Mouse (Mus musculus) lung, postnatal 0 days (tissue): Measurements from ENCODE around the gene Cand1. TPM values are rescaled to one million over a fixed set of nuclear protein-coding genes. Genes with fewer than 3 reads are reported as not detected.

Experiments
- ATAC-seq: fragments of 200-750 bp; cut with Nextera tagmentation; 2 replicates; pipeline ENCODE4 v1.8.0; 2017; ENCODE audit warnings: moderate library complexity
- DNase-seq: peaks from one replicate; pipeline ENCODE4 v3.0.0-alpha.2; 2016; ENCODE audit warnings: low spot score
- H3K27ac ChIP-seq: fragments of 300-500 bp; sonication (generic); 2 replicates; pipeline ENCODE4 v1.5.1; 2014; ENCODE audit warnings: antibody characterized with exemption, mild to moderate bottlenecking, low read length, mixed read lengths
- H3K27me3 ChIP-seq: fragments of 300-500 bp; sonication (generic); replicated peaks from 2 replicates; pipeline ENCODE4 v1.6.1; 2014; ENCODE audit warnings: low read length, mixed read lengths; ENCODE audit not compliant: insufficient read depth
- H3K36me3 ChIP-seq: fragments of 300-500 bp; sonication (generic); 2 replicates; pipeline ENCODE4 v1.6.1; 2014; ENCODE audit warnings: low read length, mixed read lengths; ENCODE audit not compliant: insufficient read depth
- H3K4me1 ChIP-seq: fragments of 300-500 bp; sonication (generic); 2 replicates; pipeline ENCODE4 v1.6.1; 2014; ENCODE audit warnings: antibody characterized with exemption, low read depth, low read length, mixed read lengths; ENCODE audit not compliant: insufficient read depth
- H3K4me2 ChIP-seq: fragments of 300-500 bp; sonication (generic); replicated peaks from 2 replicates; pipeline ENCODE4 v1.6.1; 2014; ENCODE audit warnings: low read depth, mild to moderate bottlenecking, low read length, moderate library complexity, mixed read lengths
- H3K4me3 ChIP-seq: fragments of 300-500 bp; sonication (generic); 2 replicates; pipeline ENCODE4 v1.5.1; 2014; ENCODE audit warnings: low read depth, low read length
- H3K9ac ChIP-seq: fragments of 300-500 bp; sonication (generic); replicated peaks from 2 replicates; pipeline ENCODE4 v1.6.1; 2014; ENCODE audit warnings: low read depth, mild to moderate bottlenecking
- H3K9me3 ChIP-seq: fragments of 300-500 bp; sonication (generic); 2 replicates; pipeline ENCODE4 v1.6.1; 2016; ENCODE audit warnings: low read length, mixed read lengths
- CTCF ChIP-seq: IDR thresholded peaks from 2 replicates; pipeline ENCODE4 v1.5.1; 2016; ENCODE audit warnings: antibody characterized with exemption, mild to moderate bottlenecking
- EP300 ChIP-seq: IDR thresholded peaks from 2 replicates; pipeline ENCODE4 v1.6.1; 2016; ENCODE audit warnings: antibody characterized with exemption, mild to moderate bottlenecking, control low read depth
- WGBS: fragments of 180-500 bp; shearing (Covaris S2); extraction: QIAGEN DNeasy Blood & Tissue Kit; methylation state at CpG from one replicate; pipeline ENCODE4 v1.1.7; 2014; 5-methylcytosine and 5-hydroxymethylcytosine counted together
- polyA plus RNA-seq: library from polyadenylated mRNA; unstranded; fragments of >200 nt; fragmentation: Nextera tagmentation; extraction: Ambion mirVana; gene quantifications from 2 replicates; pipeline ENCODE4 v1.2.1, GENCODE M21; 2015

Cand1 gene
- polyA plus RNA-seq, 1 experiment from 2014 or later: 21.5 TPM

GRCm38 (mm10) chr10:119238985-119239631, 747 bp downstream of the Cand1 start:
- Histone ChIP-seq H3K9me3 (no peaks in the 10 kb centered on the region), H3K4me3 (peak overlapping the region; percentile 95), H3K9ac (peak overlapping the region; percentile 98), H3K4me1 (peaks cover 12% of the 10 kb centered on the region; the same call in 1 of the 2 replicates), H3K27me3 (no peaks in the 10 kb centered on the region), H3K4me2 (peak overlapping the region; percentile 78), H3K27ac (peak overlapping the region; percentile 99), H3K36me3 (no peaks in the 10 kb centered on the region)
- ATAC-seq (peak; percentile 9), DNase-seq (peak; percentile 55)
- no peak for TF ChIP-seq EP300
- TF ChIP-seq CTCF: peak; percentile 10; the same call in 1 of the 2 replicates
- 2% methylated on average over 31 of the region's 54 CpGs for WGBS

DNA sequence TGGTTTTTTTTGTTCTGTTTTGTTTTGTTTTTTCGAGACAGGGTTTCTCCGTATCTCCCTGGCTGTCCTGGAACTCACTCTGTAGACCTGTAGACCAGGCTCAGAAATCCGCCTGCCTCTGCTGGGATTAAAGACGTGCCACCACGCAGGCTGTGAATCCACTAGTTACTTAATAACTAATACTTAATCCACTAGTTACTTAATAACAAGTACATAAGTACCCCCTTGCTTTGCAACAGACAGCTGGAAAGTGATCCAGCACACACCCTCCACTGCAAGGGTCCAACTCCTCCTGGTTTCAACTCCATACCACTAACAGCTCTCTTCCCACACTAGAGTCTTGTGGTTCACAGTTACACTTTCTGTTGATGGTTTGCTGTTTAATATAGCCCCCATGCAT, 8.3 kb downstream of the Cand1 start:
- H3K27me3 ChIP-seq: no peaks in the 10 kb centered on the region
- no peak overlapping the region for H3K4me2 ChIP-seq
- no peak overlapping the region for H3K27ac ChIP-seq
- H3K9ac ChIP-seq: no peak overlapping the region
- ATAC-seq (no peak), DNase-seq (no peak)
- TF ChIP-seq EP300: no peak
- TF ChIP-seq CTCF: no peak
- no peaks in the 10 kb centered on the region for H3K36me3 ChIP-seq
- H3K4me1 ChIP-seq: peaks cover 16% of the 10 kb centered on the region; the same call in 1 of the 2 replicates
- H3K4me3 ChIP-seq: no peak overlapping the region
- WGBS: 84% methylated on average over 5 of the region's 5 CpGs
- no peaks in the 10 kb centered on the region for H3K9me3 ChIP-seq

DNA sequence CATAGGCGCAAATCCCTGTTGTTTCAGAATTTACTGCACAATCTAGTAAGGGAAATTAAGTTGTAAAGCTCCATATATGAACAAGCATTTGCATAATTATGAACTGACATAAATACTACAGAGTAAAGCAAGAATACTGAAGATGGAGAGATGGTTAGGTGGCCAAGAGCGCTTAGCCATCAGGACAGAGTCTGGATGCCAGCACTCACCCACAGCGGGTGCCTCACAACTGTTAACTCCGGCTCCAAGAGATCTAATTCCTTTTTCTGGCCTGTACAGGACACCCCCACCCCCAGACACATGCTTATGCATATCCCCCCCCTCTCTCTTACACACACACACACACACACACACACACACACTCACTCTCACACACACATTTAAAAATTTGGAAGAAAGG, 9.2 kb downstream of the Cand1 start:
- TF ChIP-seq CTCF: no peak
- no peak for TF ChIP-seq EP300
- no peak overlapping the region for H3K27ac ChIP-seq

DNA sequence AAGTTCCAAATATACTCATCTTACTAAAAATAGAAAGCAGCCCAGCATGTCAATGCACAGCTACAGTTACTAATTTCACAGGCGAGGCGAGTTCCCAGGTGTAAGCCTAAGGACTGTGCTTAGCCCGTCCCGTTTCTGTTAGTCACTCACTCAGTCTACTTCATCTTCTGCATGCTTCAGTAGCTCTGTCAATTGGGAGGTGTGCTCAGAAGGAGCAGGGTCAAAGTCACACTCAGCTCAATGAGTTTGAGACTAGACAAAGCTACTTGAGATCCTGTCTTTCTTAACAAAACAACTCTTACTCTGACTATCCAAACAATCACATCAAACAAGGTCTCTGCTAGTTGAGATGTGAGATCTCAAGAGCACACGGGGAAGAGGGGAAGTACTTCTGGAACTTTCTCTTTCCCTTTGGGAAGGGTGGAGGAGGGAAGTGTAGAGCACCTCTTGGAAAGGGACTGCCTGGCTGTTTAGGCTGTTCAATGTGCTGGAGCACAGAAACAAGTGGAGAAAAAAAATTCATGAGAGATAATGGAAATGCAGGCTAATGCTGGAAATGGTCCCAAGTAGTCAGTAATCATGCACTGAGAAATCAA, 9.7 kb downstream of the Cand1 start:
- H3K4me1 ChIP-seq: peaks cover 16% of the 10 kb centered on the region; the same call in 1 of the 2 replicates
- H3K9me3 ChIP-seq: no peaks in the 10 kb centered on the region
- TF ChIP-seq EP300: peak; percentile 36; the same call in 1 of the 2 replicates
- TF ChIP-seq CTCF: no peak
- H3K36me3 ChIP-seq: peaks cover 8% of the 10 kb centered on the region; the same call in 1 of the 2 replicates
- no peak overlapping the region for H3K27ac ChIP-seq
- DNase-seq: peak; percentile 56
- ATAC-seq: peak; percentile 87
- 0 out of 2 replicates have a peak overlapping the region, but pooled peaks have one; percentile 8 for H3K4me2 ChIP-seq
- no peaks in the 10 kb centered on the region for H3K27me3 ChIP-seq
- 37% methylated on average over 5 of the region's 5 CpGs for WGBS
- H3K9ac ChIP-seq: no peak overlapping the region
- H3K4me3 ChIP-seq: no peak overlapping the region

More for the DNA sequence above, 9.2 kb downstream of the Cand1 start:
- DNase-seq (no peak), ATAC-seq (no peak)
- no peak overlapping the region for H3K9ac ChIP-seq
- peaks cover 6% of the 10 kb centered on the region; the same call in 1 of the 2 replicates for H3K36me3 ChIP-seq
- no peak overlapping the region for H3K4me2 ChIP-seq
- no peaks in the 10 kb centered on the region for H3K27me3 ChIP-seq
- 77% methylated on average over 4 of the region's 4 CpGs for WGBS
- H3K4me3 ChIP-seq: no peak overlapping the region
- peaks cover 16% of the 10 kb centered on the region; the same call in 1 of the 2 replicates for H3K4me1 ChIP-seq
- H3K9me3 ChIP-seq: no peaks in the 10 kb centered on the region

GRCm38 (mm10) chr10:119223686-119224085, 16.2 kb downstream of the Cand1 start:
- H3K27ac ChIP-seq: no peak overlapping the region
- H3K36me3 ChIP-seq: peaks cover 11% of the 10 kb centered on the region; the same call in 1 of the 2 replicates
- no peaks in the 10 kb centered on the region for H3K9me3 ChIP-seq
- H3K27me3 ChIP-seq: no peaks in the 10 kb centered on the region
- no peak overlapping the region for H3K9ac ChIP-seq
- TF ChIP-seq CTCF (no peak), EP300 (no peak)
- WGBS: 77% methylated on average over 4 of the region's 4 CpGs
- DNase-seq (no peak), ATAC-seq (no peak)
- no peak overlapping the region for H3K4me2 ChIP-seq
- H3K4me1 ChIP-seq: 0 out of 2 replicates have a peak, but pooled peaks cover 6% of the 10 kb centered on the region
- no peak overlapping the region for H3K4me3 ChIP-seq

DNA sequence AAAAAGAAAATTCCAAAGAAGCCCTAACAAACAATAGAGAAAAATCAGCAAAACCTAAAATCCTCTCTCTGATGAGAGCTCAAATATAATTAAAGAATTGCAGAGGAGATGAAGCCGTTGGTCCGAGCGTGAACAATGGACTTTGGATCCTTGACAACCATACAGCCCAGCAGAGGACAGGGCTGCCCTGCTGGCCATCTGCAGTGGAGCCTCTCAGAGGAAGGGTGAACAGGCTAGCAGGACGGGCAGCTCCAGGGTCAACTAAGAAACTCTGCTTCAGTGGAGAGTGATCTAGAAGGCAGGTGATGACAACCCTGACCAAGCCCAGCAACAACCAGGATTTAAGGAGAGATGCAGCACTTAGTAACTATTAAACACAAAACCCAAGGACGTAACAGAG, 18.2 kb downstream of the Cand1 start:
- Histone ChIP-seq H3K27ac (no peak overlapping the region), H3K4me2 (no peak overlapping the region), H3K4me1 (0 out of 2 replicates have a peak, but pooled peaks cover 6% of the 10 kb centered on the region), H3K4me3 (no peak overlapping the region), H3K36me3 (peaks cover 25% of the 10 kb centered on the region; the same call in 1 of the 2 replicates), H3K27me3 (no peaks in the 10 kb centered on the region), H3K9ac (no peak overlapping the region), H3K9me3 (no peaks in the 10 kb centered on the region)
- no peak for DNase-seq
- 70% methylated on average over 5 of the region's 5 CpGs for WGBS
- TF ChIP-seq EP300 (no peak), CTCF (peak; percentile 8; the same call in 1 of the 2 replicates)
- no peak for ATAC-seq
